Mouse (Mus musculus): Measurements from ENCODE around the gene Ass1. TPM values are rescaled to one million over a fixed set of nuclear protein-coding genes. Genes with fewer than 3 reads are reported as not detected.
A peak's percentile ranks its signal among the peaks of the same experiment; 100 is the strongest.

Ass1 gene
- 176 and 244 TPM in 2 replicates for polyA plus RNA-seq (2015; fragmentation: Nextera tagmentation; extraction: Ambion mirVana)

- Histone ChIP-seq H3K27ac (peak within 1 kb of the TSS; percentile 58), H3K4me2 (replicated peaks) (peak within 1 kb of the TSS; percentile 97), H3K36me3 (no peaks in the 10 kb centered on the region), H3K27me3 (replicated peaks) (peaks cover 9% of the 10 kb centered on the region; the same call in 1 of the 2 replicates), H3K9ac (peak within 1 kb of the TSS; percentile 60), H3K9me3 (no peaks in the 10 kb centered on the region), H3K4me3 (replicated peaks) (peak within 1 kb of the TSS; percentile 53), H3K4me1 (replicated peaks) (peaks cover 25% of the 10 kb centered on the region)
- WGBS: under 1% methylated on average over 49 of the region's 49 CpGs
- ATAC-seq: peak; percentile 94
Measured at GRCm38 (mm10) chr2:31469931-31470682, at the start of gene Ass1. TSS of gene Ass1 (plus strand) at chr2:31470207.

- Histone ChIP-seq H3K4me2 (replicated peaks) (no peak overlapping the region), H3K4me3 (replicated peaks) (no peak overlapping the region), H3K4me1 (replicated peaks) (no peaks in the 10 kb centered on the region), H3K9me3 (no peaks in the 10 kb centered on the region), H3K27me3 (replicated peaks) (no peaks in the 10 kb centered on the region), H3K9ac (no peak overlapping the region), H3K36me3 (no peaks in the 10 kb centered on the region), H3K27ac (no peak overlapping the region)
- ATAC-seq: no peak
- WGBS: 74% methylated on average over 6 of the region's 6 CpGs
Measured at GRCm38 (mm10) chr2:31420914-31421313, 49.1 kb upstream of the Ass1 start.

GRCm38 (mm10) chr2:31422576-31422975, 47.4 kb upstream of the Ass1 start:
- Histone ChIP-seq H3K4me1 (replicated peaks) (no peaks in the 10 kb centered on the region), H3K27ac (no peak overlapping the region), H3K4me3 (replicated peaks) (no peak overlapping the region), H3K4me2 (replicated peaks) (no peak overlapping the region), H3K27me3 (replicated peaks) (no peaks in the 10 kb centered on the region), H3K36me3 (no peaks in the 10 kb centered on the region), H3K9ac (no peak overlapping the region), H3K9me3 (no peaks in the 10 kb centered on the region)
- WGBS: 52% methylated on average over 6 of the region's 6 CpGs
- ATAC-seq: no peak

GRCm38 (mm10) chr2:31431477-31431876, 38.5 kb upstream of the Ass1 start:
- ATAC-seq: no peak
- no peak overlapping the region for H3K9ac ChIP-seq
- WGBS: 78% methylated on average over 5 of the region's 5 CpGs
- no peaks in the 10 kb centered on the region for H3K27me3 ChIP-seq (replicated peaks)
- H3K4me3 ChIP-seq (replicated peaks): no peak overlapping the region
- H3K9me3 ChIP-seq: no peaks in the 10 kb centered on the region
- no peak overlapping the region for H3K27ac ChIP-seq
- no peaks in the 10 kb centered on the region for H3K4me1 ChIP-seq (replicated peaks)
- no peak overlapping the region for H3K4me2 ChIP-seq (replicated peaks)
- no peaks in the 10 kb centered on the region for H3K36me3 ChIP-seq

- Histone ChIP-seq H3K4me2 (replicated peaks) (no peak overlapping the region), H3K4me3 (replicated peaks) (no peak overlapping the region), H3K9ac (no peak overlapping the region), H3K27ac (no peak overlapping the region), H3K9me3 (no peaks in the 10 kb centered on the region), H3K36me3 (no peaks in the 10 kb centered on the region), H3K4me1 (replicated peaks) (no peaks in the 10 kb centered on the region), H3K27me3 (replicated peaks) (no peaks in the 10 kb centered on the region)
- WGBS: 54% methylated on average over 10 of the region's 10 CpGs
- no peak for ATAC-seq
Measured at GRCm38 (mm10) chr2:31434746-31435145, 35.3 kb upstream of the Ass1 start.

- Histone ChIP-seq H3K4me2 (replicated peaks) (no peak overlapping the region), H3K9me3 (no peaks in the 10 kb centered on the region), H3K4me3 (replicated peaks) (no peak overlapping the region), H3K9ac (no peak overlapping the region), H3K27ac (no peak overlapping the region), H3K27me3 (replicated peaks) (no peaks in the 10 kb centered on the region), H3K4me1 (replicated peaks) (0 out of 2 replicates have a peak, but pooled peaks cover 2% of the 10 kb centered on the region), H3K36me3 (no peaks in the 10 kb centered on the region)
- peak; percentile 56; the same call in 1 of the 2 replicates for ATAC-seq
- 38% methylated on average over 6 of the region's 6 CpGs for WGBS
Measured at GRCm38 (mm10) chr2:31435567-31435966, 34.4 kb upstream of the Ass1 start.

GRCm38 (mm10) chr2:31437480-31438245, 32.3 kb upstream of the Ass1 start:
- Histone ChIP-seq H3K9me3 (no peaks in the 10 kb centered on the region), H3K4me2 (replicated peaks) (no peak overlapping the region), H3K27ac (no peak overlapping the region), H3K36me3 (no peaks in the 10 kb centered on the region), H3K27me3 (replicated peaks) (no peaks in the 10 kb centered on the region), H3K4me3 (replicated peaks) (no peak overlapping the region), H3K4me1 (replicated peaks) (0 out of 2 replicates have a peak, but pooled peaks cover 5% of the 10 kb centered on the region), H3K9ac (no peak overlapping the region)
- 64% methylated on average over 14 of the region's 14 CpGs for WGBS
- ATAC-seq: no peak

- H3K9me3 ChIP-seq: no peaks in the 10 kb centered on the region
- no peak overlapping the region for H3K4me2 ChIP-seq (replicated peaks)
- H3K27ac ChIP-seq: no peak overlapping the region
- ATAC-seq: no peak
- no peak overlapping the region for H3K9ac ChIP-seq
- no peaks in the 10 kb centered on the region for H3K36me3 ChIP-seq
- no peak overlapping the region for H3K4me3 ChIP-seq (replicated peaks)
- no peaks in the 10 kb centered on the region for H3K27me3 ChIP-seq (replicated peaks)
- H3K4me1 ChIP-seq (replicated peaks): 0 out of 2 replicates have a peak, but pooled peaks cover 5% of the 10 kb centered on the region
- 73% methylated on average over 6 of the region's 6 CpGs for WGBS
Measured at GRCm38 (mm10) chr2:31439576-31439975, 30.4 kb upstream of the Ass1 start.

GRCm38 (mm10) chr2:31442480-31443160, 27.4 kb upstream of the Ass1 start:
- no peaks in the 10 kb centered on the region for H3K27me3 ChIP-seq (replicated peaks)
- H3K9me3 ChIP-seq: no peaks in the 10 kb centered on the region
- peak; percentile 81 for ATAC-seq
- 0 out of 2 replicates have a peak, but pooled peaks cover 5% of the 10 kb centered on the region for H3K4me1 ChIP-seq (replicated peaks)
- 0 out of 2 replicates have a peak overlapping the region, but pooled peaks have one; percentile 9 for H3K27ac ChIP-seq
- H3K4me3 ChIP-seq (replicated peaks): no peak overlapping the region
- no peaks in the 10 kb centered on the region for H3K36me3 ChIP-seq
- 64% methylated on average over 11 of the region's 11 CpGs for WGBS
- no peak overlapping the region for H3K4me2 ChIP-seq (replicated peaks)
- no peak overlapping the region for H3K9ac ChIP-seq

- Histone ChIP-seq H3K9ac (no peak overlapping the region), H3K9me3 (no peaks in the 10 kb centered on the region), H3K27me3 (replicated peaks) (no peaks in the 10 kb centered on the region), H3K4me2 (replicated peaks) (no peak overlapping the region), H3K27ac (no peak overlapping the region), H3K36me3 (no peaks in the 10 kb centered on the region), H3K4me3 (replicated peaks) (no peak overlapping the region), H3K4me1 (replicated peaks) (peaks cover 13% of the 10 kb centered on the region; the same call in 1 of the 2 replicates)
- ATAC-seq: no peak
- WGBS: 75% methylated on average over 4 of the region's 4 CpGs
Measured at GRCm38 (mm10) chr2:31446036-31446435, 24.0 kb upstream of the Ass1 start.

GRCm38 (mm10) chr2:31446456-31446855, 23.6 kb upstream of the Ass1 start:
- no peak overlapping the region for H3K27ac ChIP-seq
- H3K9me3 ChIP-seq: no peaks in the 10 kb centered on the region
- ATAC-seq: no peak
- H3K4me1 ChIP-seq (replicated peaks): peaks cover 13% of the 10 kb centered on the region
- no peak overlapping the region for H3K4me2 ChIP-seq (replicated peaks)
- WGBS: 57% methylated on average over 4 of the region's 4 CpGs
- H3K9ac ChIP-seq: no peak overlapping the region
- no peaks in the 10 kb centered on the region for H3K36me3 ChIP-seq
- H3K4me3 ChIP-seq (replicated peaks): no peak overlapping the region
- H3K27me3 ChIP-seq (replicated peaks): no peaks in the 10 kb centered on the region

GRCm38 (mm10) chr2:31447536-31447935, 22.5 kb upstream of the Ass1 start:
- Histone ChIP-seq H3K27me3 (replicated peaks) (no peaks in the 10 kb centered on the region), H3K4me2 (replicated peaks) (no peak overlapping the region), H3K9ac (no peak overlapping the region), H3K9me3 (no peaks in the 10 kb centered on the region), H3K4me1 (replicated peaks) (peaks cover 18% of the 10 kb centered on the region), H3K36me3 (no peaks in the 10 kb centered on the region), H3K4me3 (replicated peaks) (no peak overlapping the region), H3K27ac (no peak overlapping the region)
- WGBS: 74% methylated on average over 2 of the region's 2 CpGs
- no peak for ATAC-seq

Measured in intestine, embryonic 15.5 days (tissue).